Mouse (Mus musculus): ENCODE data around the gene Bglap.

Bglap gene

DNA sequence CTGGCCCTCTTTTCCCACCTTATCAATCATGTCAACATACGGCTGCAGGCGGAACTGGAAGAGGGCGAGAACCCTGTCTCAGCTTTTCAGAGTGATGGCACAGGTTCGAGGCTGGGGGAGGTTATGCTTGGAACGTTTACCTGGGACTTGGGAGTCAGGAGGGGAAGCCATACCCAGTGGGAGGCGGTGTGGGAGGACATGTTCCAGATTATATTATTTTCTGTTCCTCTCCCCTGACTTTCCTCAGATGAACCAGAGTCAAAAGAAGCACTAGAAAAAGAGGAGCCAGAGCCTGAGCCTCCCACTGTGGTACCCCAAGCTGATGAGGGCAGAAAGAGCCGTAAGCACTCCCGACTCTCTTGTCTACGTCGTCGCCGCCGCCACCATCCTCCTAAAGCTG lies 33.5 kb downstream of the Bglap start:
- DNase-seq (ENCODE audit: low read depth): no peak

GRCm38 (mm10) chr3:88339006-88339405 lies 45.3 kb downstream of the Bglap start:
- no peak for DNase-seq (ENCODE audit: low read depth)

DNA sequence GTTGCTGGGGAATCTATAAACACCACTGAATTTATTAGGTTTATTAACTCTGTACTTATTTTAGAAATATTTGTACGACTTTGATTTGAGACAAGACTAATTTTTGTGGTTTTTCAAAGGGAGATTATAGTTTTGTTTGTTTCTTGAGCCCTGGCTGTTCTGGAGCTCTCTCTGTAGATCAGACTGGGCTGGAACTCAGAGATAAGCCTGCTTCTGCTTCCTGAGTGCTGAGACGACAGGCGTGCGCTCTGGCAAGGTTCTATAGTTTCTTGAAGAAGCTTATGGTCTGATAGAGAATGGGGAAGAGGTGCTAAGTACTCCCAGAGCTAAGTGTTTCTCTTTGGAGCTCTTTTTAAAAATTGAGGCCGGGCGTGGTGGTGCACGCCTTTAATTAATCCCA lies 45.9 kb downstream of the Bglap start:
- no peak for DNase-seq (ENCODE audit: low read depth)

DNA sequence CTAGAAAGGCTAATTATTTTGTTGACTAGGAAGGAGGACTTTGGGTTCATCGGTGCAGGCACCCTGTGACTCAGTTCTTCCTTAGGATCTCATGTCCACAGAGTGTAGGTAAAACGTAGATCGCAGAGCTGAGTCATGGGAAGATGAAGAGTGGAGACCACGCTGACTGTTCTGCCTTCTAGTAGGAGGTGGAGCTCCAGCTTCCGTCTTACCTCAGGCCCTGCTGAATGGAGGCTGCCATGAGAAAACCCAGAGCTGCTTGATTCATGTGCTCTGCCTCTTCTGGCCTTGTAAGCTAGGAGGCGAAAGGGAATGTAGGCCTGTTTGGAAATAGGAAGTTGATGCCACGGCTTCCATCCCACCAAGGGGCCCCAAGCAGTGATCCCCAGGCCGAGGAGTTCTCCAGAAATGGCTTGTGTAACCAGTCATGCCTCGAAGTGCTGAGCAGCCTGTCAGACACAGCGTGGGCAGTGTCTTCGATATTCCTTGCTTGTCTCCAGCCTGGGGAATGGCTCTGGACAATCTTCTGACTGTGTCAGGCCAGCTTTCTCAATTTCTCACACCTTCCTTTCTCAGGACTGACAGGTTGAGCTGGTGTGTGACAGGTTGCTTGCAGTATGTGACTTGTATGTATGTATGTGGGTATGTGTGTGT lies 46.8 kb downstream of the Bglap start:
- peak; percentile 50 for DNase-seq (ENCODE audit: low read depth)

DNA sequence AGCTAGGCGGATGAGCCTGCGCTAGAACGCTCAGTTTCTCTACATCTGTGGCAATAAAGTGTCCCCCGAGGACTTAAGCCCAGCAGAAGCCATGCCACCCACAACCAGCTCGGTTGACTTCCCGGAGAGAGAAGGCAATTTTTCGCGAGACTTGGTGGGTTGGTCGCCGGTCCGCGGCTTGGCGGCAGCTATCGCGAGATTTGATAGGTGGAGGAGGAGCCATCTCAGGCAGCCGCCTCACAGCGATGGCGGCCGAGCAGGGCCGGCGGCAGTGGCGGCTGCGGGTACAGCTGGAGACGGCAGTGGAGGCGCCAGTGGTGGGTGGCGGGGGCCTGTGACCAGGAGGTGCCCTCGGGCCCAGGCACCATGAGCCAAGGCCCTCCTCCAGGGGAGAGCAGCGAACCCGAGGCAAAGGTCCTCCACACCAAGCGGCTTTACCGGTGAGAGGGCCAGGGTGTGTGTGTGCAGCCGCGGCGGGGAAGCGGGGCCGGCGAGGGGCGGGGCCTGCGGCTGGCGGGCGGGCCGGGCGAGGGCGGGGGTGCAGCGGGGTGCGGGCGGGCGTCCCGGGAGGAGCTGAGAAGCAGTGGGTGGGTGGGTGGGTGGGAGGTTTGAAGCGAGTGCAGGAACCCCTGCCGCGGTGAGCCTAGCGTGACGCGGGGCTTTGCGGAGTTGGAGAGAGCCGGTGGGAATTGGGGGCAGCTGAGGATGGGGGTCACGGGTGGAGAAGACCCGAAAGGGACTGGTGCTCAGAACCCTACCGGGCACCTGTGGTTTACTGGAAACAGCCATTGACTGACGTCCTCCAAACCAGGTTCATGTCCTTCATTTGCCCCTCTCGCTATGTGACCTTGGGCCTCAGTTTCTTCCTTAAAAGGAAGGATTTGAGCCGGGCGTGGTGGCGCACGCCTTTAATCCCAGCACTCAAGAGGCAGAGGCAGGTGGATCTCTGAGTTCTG lies 47.9 kb downstream of the Bglap start, which contains the start of the genes Tmem79 and Smg5:
Gene Tmem79 (minus strand): TSS at position 91 of the 956 bp plus-strand sequence.
Gene Smg5 (plus strand): TSS at position 203 of the 956 bp plus-strand sequence.
- DNase-seq (ENCODE audit: low read depth): peak; percentile 88

GRCm38 (mm10) chr3:88335436-88336053 lies 48.7 kb downstream of the Bglap start:
- DNase-seq (ENCODE audit: low read depth): no peak

DNA sequence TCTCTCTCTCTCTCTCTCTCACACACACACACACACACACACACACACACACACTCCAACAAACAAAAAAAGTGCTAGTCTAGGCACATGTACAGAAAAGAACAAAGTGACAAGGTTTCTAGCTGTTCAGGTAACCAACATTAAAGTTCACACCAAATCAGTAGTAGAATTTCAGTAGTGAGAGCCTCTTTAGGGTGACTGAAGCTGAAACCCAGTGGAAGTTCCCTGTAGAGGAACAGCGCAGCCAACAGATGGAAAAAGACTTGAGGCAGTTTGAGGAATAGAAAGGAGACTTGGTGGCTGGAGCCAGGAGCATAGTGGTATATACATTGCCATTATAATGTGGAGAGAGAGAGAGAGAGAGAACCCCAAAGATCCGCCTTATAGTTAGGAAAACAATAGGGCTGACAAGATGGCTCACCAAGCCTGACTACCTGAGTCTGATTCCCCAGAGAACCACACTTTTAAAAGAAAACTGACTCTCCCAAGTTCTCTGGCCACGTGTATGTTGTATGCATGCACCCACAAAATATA lies 49.3 kb downstream of the Bglap start:
- no peak for DNase-seq (ENCODE audit: low read depth)

GRCm38 (mm10) chr3:88334029-88334658 lies 50.1 kb downstream of the Bglap start:
- no peak for DNase-seq (ENCODE audit: low read depth)
